ENCODE assay signal across 26 mouse cellular contexts in genomic region chr8:82630486-82630885, GRCm38 (mm10).
DNase-seq lines count a peak whose midpoint lies in the region; ATAC-seq and TF ChIP-seq lines count a peak whose summit lies in the region.
"Had no signal": no experiment of that assay in that cellular context is flagged by ENCODE, and none has a peak within 500 bp of the region (broad histone marks: within the 10 kb centered on the region; RNA-seq: fewer than 3 reads in every experiment).

No protein-coding gene starts in this region.

- no peaks in the 10 kb centered on the region for H3K9me3 ChIP-seq in limb, embryonic 14.5 days (ENCODE audit: control insufficient read depth, low read length)
- H3K9me3 ChIP-seq in limb, embryonic 10.5 days (replicated peaks), result no peaks in the 10 kb centered on the region
- no peaks in the 10 kb centered on the region for H3K9me3 ChIP-seq in embryonic facial prominence, embryonic 14.5 days (ENCODE audit: control insufficient read depth, low read length)
- H3K9me3 ChIP-seq: embryonic facial prominence, embryonic 15.5 days; forebrain, embryonic 12.5 days; forebrain, embryonic 15.5 days; hindbrain, embryonic 12.5 days; intestine, embryonic 15.5 days had no signal

- WGBS in limb, embryonic 14.5 days, result 61% methylated on average over 2 of the region's 2 CpGs
- WGBS in limb, embryonic 10.5 days, result 79% methylated on average over 2 of the region's 2 CpGs
- WGBS in embryonic facial prominence, embryonic 14.5 days, result 44% methylated on average over 2 of the region's 2 CpGs
- WGBS in heart, adult 2 months, result 53% methylated on average over 2 of the region's 2 CpGs

- TF ChIP-seq EP300 in heart, adult 2 months (IDR thresholded peaks at IDR 0.05; ENCODE audit: insufficient read depth, low read depth, low read length), result no peak

- no peaks in the 10 kb centered on the region for H3K27me3 ChIP-seq in limb, embryonic 14.5 days (ENCODE audit: control insufficient read depth, insufficient read depth, low read length)
- H3K27me3 ChIP-seq in limb, embryonic 10.5 days (ENCODE audit: low read depth, poor library complexity, severe bottlenecking), result no peaks in the 10 kb centered on the region
- no peaks in the 10 kb centered on the region for H3K27me3 ChIP-seq in embryonic facial prominence, embryonic 14.5 days (replicated peaks; ENCODE audit: control insufficient read depth, insufficient read depth, low read length)
- H3K27me3 ChIP-seq in heart, adult 2 months (ENCODE audit: control insufficient read depth, insufficient read depth, low read length), result no peaks in the 10 kb centered on the region
- H3K27me3 ChIP-seq: embryonic facial prominence, embryonic 15.5 days; forebrain, embryonic 12.5 days; forebrain, embryonic 15.5 days; hindbrain, embryonic 12.5 days; intestine, embryonic 15.5 days; Patski had no signal

- no peak overlapping the region for H3K27ac ChIP-seq in limb, embryonic 14.5 days (replicated peaks; ENCODE audit: low read depth, low read length)
- no peak overlapping the region for H3K27ac ChIP-seq in limb, embryonic 10.5 days
- no peak overlapping the region for H3K27ac ChIP-seq in embryonic facial prominence, embryonic 14.5 days (replicated peaks; ENCODE audit: low read depth, low read length)
- H3K27ac ChIP-seq in heart, adult 2 months, result no peak overlapping the region
- H3K27ac ChIP-seq: embryonic facial prominence, embryonic 15.5 days; forebrain, embryonic 12.5 days; forebrain, embryonic 15.5 days; hindbrain, embryonic 12.5 days; intestine, embryonic 15.5 days had no signal

- H3K4me1 ChIP-seq in limb, embryonic 14.5 days (ENCODE audit: control insufficient read depth, insufficient read depth, low read length), result no peaks in the 10 kb centered on the region
- no peaks in the 10 kb centered on the region for H3K4me1 ChIP-seq in limb, embryonic 10.5 days
- H3K4me1 ChIP-seq in embryonic facial prominence, embryonic 14.5 days (ENCODE audit: control insufficient read depth, insufficient read depth, low read length), result no peaks in the 10 kb centered on the region
- H3K4me1 ChIP-seq in heart, adult 2 months (ENCODE audit: control insufficient read depth, insufficient read depth, low read length), result no peaks in the 10 kb centered on the region
- H3K4me1 ChIP-seq: embryonic facial prominence, embryonic 15.5 days; forebrain, embryonic 12.5 days; forebrain, embryonic 15.5 days; hindbrain, embryonic 12.5 days; intestine, embryonic 15.5 days had no signal

- H3K4me2 ChIP-seq in limb, embryonic 14.5 days (replicated peaks; ENCODE audit: low read depth, low read length, severe bottlenecking), result no peak overlapping the region
- no peak overlapping the region for H3K4me2 ChIP-seq in embryonic facial prominence, embryonic 14.5 days (ENCODE audit: low read depth, low read length)
- H3K4me2 ChIP-seq: embryonic facial prominence, embryonic 15.5 days; forebrain, embryonic 12.5 days; forebrain, embryonic 15.5 days; heart, embryonic 11.5 days; hindbrain, embryonic 12.5 days; intestine, embryonic 15.5 days had no signal

- no peak for ATAC-seq in limb, embryonic 14.5 days (ENCODE audit: low FRiP score, low read depth)
- no peak for ATAC-seq in embryonic facial prominence, embryonic 14.5 days (ENCODE audit: low read depth)
- ATAC-seq: CD4-positive, CD25-positive, alpha-beta regulatory T cell, adult 4 months; forebrain, embryonic 15.5 days; hindbrain, embryonic 16.5 days; intestine, embryonic 15.5 days; Patski had no signal

- no peaks in the 10 kb centered on the region for H3K79me2 ChIP-seq in heart, adult 2 months (replicated peaks; ENCODE audit: control insufficient read depth, insufficient read depth, low read length)

- intact Hi-C loops in heart, adult 2 months (cut with DNase I), result no loop called here

- no peaks in the 10 kb centered on the region for H3K36me3 ChIP-seq in limb, embryonic 14.5 days (ENCODE audit: control insufficient read depth, insufficient read depth, low read length)
- no peaks in the 10 kb centered on the region for H3K36me3 ChIP-seq in limb, embryonic 10.5 days
- no peaks in the 10 kb centered on the region for H3K36me3 ChIP-seq in embryonic facial prominence, embryonic 14.5 days (ENCODE audit: control insufficient read depth, insufficient read depth, low read length)
- no peaks in the 10 kb centered on the region for H3K36me3 ChIP-seq in heart, adult 2 months (ENCODE audit: control insufficient read depth, insufficient read depth, low read length)
- H3K36me3 ChIP-seq: embryonic facial prominence, embryonic 15.5 days; forebrain, embryonic 12.5 days; forebrain, embryonic 15.5 days; hindbrain, embryonic 12.5 days; intestine, embryonic 15.5 days had no signal

- no peak overlapping the region for H3K4me3 ChIP-seq in limb, embryonic 14.5 days (replicated peaks; ENCODE audit: low read length)
- no peak overlapping the region for H3K4me3 ChIP-seq in limb, embryonic 10.5 days
- no peak overlapping the region for H3K4me3 ChIP-seq in embryonic facial prominence, embryonic 14.5 days (ENCODE audit: low read depth, low read length)
- no peak overlapping the region for H3K4me3 ChIP-seq in heart, adult 2 months
- H3K4me3 ChIP-seq: embryonic facial prominence, embryonic 15.5 days; erythroblast, embryonic 14.5 days; forebrain, embryonic 12.5 days; forebrain, embryonic 15.5 days; hindbrain, embryonic 12.5 days; intestine, embryonic 15.5 days had no signal

- H3K9ac ChIP-seq in limb, embryonic 14.5 days (ENCODE audit: low read depth, low read length, severe bottlenecking), result no peak overlapping the region
- H3K9ac ChIP-seq in embryonic facial prominence, embryonic 14.5 days (ENCODE audit: low read depth, low read length), result no peak overlapping the region
- no peak overlapping the region for H3K9ac ChIP-seq in heart, adult 2 months (ENCODE audit: low read depth, low read length)
- H3K9ac ChIP-seq: embryonic facial prominence, embryonic 15.5 days; forebrain, embryonic 12.5 days; forebrain, embryonic 15.5 days; hindbrain, embryonic 12.5 days; intestine, embryonic 15.5 days had no signal

- no peak for TF ChIP-seq POLR2A in limb, embryonic 14.5 days (IDR thresholded peaks at IDR 0.05; ENCODE audit: borderline replicate concordance, extremely low read depth, insufficient read depth, insufficient read length)
- TF ChIP-seq POLR2A in heart, adult 2 months (IDR thresholded peaks at IDR 0.05; ENCODE audit: insufficient read depth, low read depth, low read length), result no peak

- peak; percentile 5 for DNase-seq in embryo, embryonic 11 days
- no peak for DNase-seq in embryo, embryonic 10.5 days (ENCODE audit: low spot score)
- DNase-seq in limb, embryonic 14.5 days (ENCODE audit: low spot score), result peak; percentile 16
- no peak for DNase-seq in limb, embryonic 10.5 days (ENCODE audit: low spot score)
- DNase-seq in Muller cell, postnatal 12 days (ENCODE audit: inconsistent ontology term), result peak; percentile 37
- peak; percentile 20 for DNase-seq in embryonic facial prominence, embryonic 14.5 days (ENCODE audit: low spot score)
- DNase-seq in heart, adult 2 months, result no peak
- no peak for DNase-seq in testis, postnatal 10 days (ENCODE audit: low spot score)
- DNase-seq: adrenal gland, adult 8-10 months; adrenal gland, postnatal 25 days; cerebellum, adult 18-20 months; cerebellum, postnatal 14 days; gastrocnemius, postnatal 10 days; gastrocnemius, postnatal 36 days; kidney, adult 11 months; kidney, adult 9 months had no signal

- no peak for TF ChIP-seq CTCF in heart, adult 2 months (IDR thresholded peaks at IDR 0.05)

Comparison
In these comparisons a context has a peak if more than half of its experiments do, and no peak if none do; other contexts are left out.
1. DNase-seq: peak in embryo, embryonic 11 days (single experiment), limb, embryonic 14.5 days (single experiment), Muller cell, postnatal 12 days (single experiment) and embryonic facial prominence, embryonic 14.5 days (single experiment); none in embryo, embryonic 10.5 days (single experiment), limb, embryonic 10.5 days (single experiment), heart, adult 2 months (0 of 2) and testis, postnatal 10 days (single experiment).